Mouse (Mus musculus) bone marrow macrophage, adult 2 months (primary cell): ENCODE results near the gene Zc3h4. TPM values are rescaled to one million over a fixed set of nuclear protein-coding genes. Genes with fewer than 3 reads are reported as not detected.

Experiments
- H3K27ac ChIP-seq: 2 replicates; pipeline ENCODE4 v1.5.1; 2012; ENCODE audit warnings: low read depth, low read length; ENCODE audit not compliant: insufficient read depth
- H3K4me1 ChIP-seq: 2 replicates; pipeline ENCODE4 v1.6.1; 2012; ENCODE audit warnings: low read length; ENCODE audit not compliant: control insufficient read depth, insufficient read depth
- H3K4me3 ChIP-seq: 2 replicates; pipeline ENCODE4 v1.5.1; 2012; ENCODE audit warnings: mild to moderate bottlenecking, low read length, moderate library complexity; ENCODE audit not compliant: insufficient read depth
- CTCF ChIP-seq: IDR thresholded peaks from 2 replicates; pipeline ENCODE4 v1.5.1; 2012; ENCODE audit warnings: low read depth, mild to moderate bottlenecking, low read length, moderate library complexity
- POLR2A ChIP-seq: IDR thresholded peaks from 2 replicates; pipeline ENCODE4 v1.6.1; 2012; ENCODE audit warnings: mild to moderate bottlenecking, low read depth, low read length, borderline replicate concordance
- polyA plus RNA-seq: library from polyadenylated mRNA; stranded (reverse); fragments of >200 nt; gene quantifications from 2 replicates; pipeline ENCODE4 v1.2.4, GENCODE M21; 2012; ENCODE audit not compliant: missing spikeins, insufficient read depth, insufficient read length

The Zc3h4 gene
- polyA plus RNA-seq, 1 experiment: 30.4 TPM

GRCm38 (mm10) chr7:16456289-16456688 lies 55.6 kb downstream of the Zc3h4 start:
- TF ChIP-seq POLR2A (no peak), CTCF (no peak)
- Histone ChIP-seq H3K27ac (no peak overlapping the region), H3K4me1 (peaks cover 8% of the 10 kb centered on the region)

GRCm38 (mm10) chr7:16460566-16460965 lies 59.9 kb downstream of the Zc3h4 start:
- TF ChIP-seq POLR2A: no peak
- TF ChIP-seq CTCF: no peak
- Histone ChIP-seq H3K27ac (no peak overlapping the region), H3K4me1 (no peaks in the 10 kb centered on the region), H3K4me3 (no peak overlapping the region)

More at GRCm38 (mm10) chr7:16456289-16456688, 55.6 kb downstream of the Zc3h4 start:
- H3K4me3 ChIP-seq: no peak overlapping the region

GRCm38 (mm10) chr7:16461151-16461550 lies 60.4 kb downstream of the Zc3h4 start:
- Histone ChIP-seq H3K4me1 (no peaks in the 10 kb centered on the region), H3K4me3 (no peak overlapping the region), H3K27ac (no peak overlapping the region)
- TF ChIP-seq POLR2A (no peak), CTCF (no peak)

GRCm38 (mm10) chr7:16461705-16462104 lies 61.0 kb downstream of the Zc3h4 start:
- no peak overlapping the region for H3K4me3 ChIP-seq
- H3K4me1 ChIP-seq: no peaks in the 10 kb centered on the region
- no peak for TF ChIP-seq POLR2A
- no peak overlapping the region for H3K27ac ChIP-seq

- Histone ChIP-seq H3K4me1 (no peaks in the 10 kb centered on the region), H3K27ac (no peak overlapping the region), H3K4me3 (no peak overlapping the region)
- TF ChIP-seq POLR2A (no peak), CTCF (peak; percentile 83)
Observed at GRCm38 (mm10) chr7:16463214-16463613, 62.5 kb downstream of the Zc3h4 start.

GRCm38 (mm10) chr7:16465160-16465559 lies 64.5 kb downstream of the Zc3h4 start:
- Histone ChIP-seq H3K27ac (no peak overlapping the region), H3K4me3 (no peak overlapping the region), H3K4me1 (no peaks in the 10 kb centered on the region)
- peak; percentile 97 for TF ChIP-seq CTCF
- TF ChIP-seq POLR2A: no peak

GRCm38 (mm10) chr7:16465568-16465967 lies 64.9 kb downstream of the Zc3h4 start:
- no peak overlapping the region for H3K27ac ChIP-seq

GRCm38 (mm10) chr7:16466565-16466964 lies 65.9 kb downstream of the Zc3h4 start:
- no peak overlapping the region for H3K27ac ChIP-seq
- TF ChIP-seq POLR2A (no peak), CTCF (peak; percentile 58)
- no peak overlapping the region for H3K4me3 ChIP-seq

More at GRCm38 (mm10) chr7:16465568-16465967, 64.9 kb downstream of the Zc3h4 start:
- Histone ChIP-seq H3K4me1 (no peaks in the 10 kb centered on the region), H3K4me3 (no peak overlapping the region)
- TF ChIP-seq POLR2A: no peak
- TF ChIP-seq CTCF: no peak

GRCm38 (mm10) chr7:16468115-16468514 lies 67.4 kb downstream of the Zc3h4 start:
- Histone ChIP-seq H3K4me1 (no peaks in the 10 kb centered on the region), H3K4me3 (no peak overlapping the region), H3K27ac (no peak overlapping the region)
- TF ChIP-seq POLR2A (no peak), CTCF (no peak)

More at GRCm38 (mm10) chr7:16466565-16466964, 65.9 kb downstream of the Zc3h4 start:
- no peaks in the 10 kb centered on the region for H3K4me1 ChIP-seq

- H3K4me1 ChIP-seq: no peaks in the 10 kb centered on the region
- TF ChIP-seq CTCF (no peak), POLR2A (no peak)
- H3K27ac ChIP-seq: no peak overlapping the region
- H3K4me3 ChIP-seq: no peak overlapping the region
Observed at GRCm38 (mm10) chr7:16471549-16471948, 70.8 kb downstream of the Zc3h4 start.
